Mouse (Mus musculus): ENCODE results near the gene Ptrh2.

The Ptrh2 gene

GRCm38 (mm10) chr11:86683395-86684125, at the start of gene Ptrh2, which contains the start of gene Vmp1:
Ptrh2 (plus strand) TSS chr11:86683985.
Vmp1 (minus strand) TSS chr11:86683836.
- DNase-seq, result peak; percentile 89

GRCm38 (mm10) chr11:86634396-86634795, 49.4 kb upstream of the Ptrh2 start:
- DNase-seq, result no peak

GRCm38 (mm10) chr11:86637697-86638096, 46.1 kb upstream of the Ptrh2 start:
- no peak for DNase-seq

GRCm38 (mm10) chr11:86641714-86642113, 42.1 kb upstream of the Ptrh2 start:
- no peak for DNase-seq

GRCm38 (mm10) chr11:86644553-86644952, 39.2 kb upstream of the Ptrh2 start:
- no peak for DNase-seq

GRCm38 (mm10) chr11:86646136-86646834, 37.5 kb upstream of the Ptrh2 start:
- DNase-seq, result no peak

- no peak for DNase-seq
Observed at GRCm38 (mm10) chr11:86646885-86647459, 36.8 kb upstream of the Ptrh2 start.

GRCm38 (mm10) chr11:86647706-86648447, 35.9 kb upstream of the Ptrh2 start:
- no peak for DNase-seq

GRCm38 (mm10) chr11:86649542-86649941, 34.2 kb upstream of the Ptrh2 start:
- no peak for DNase-seq

- no peak for DNase-seq
Observed at GRCm38 (mm10) chr11:86650676-86651075, 33.1 kb upstream of the Ptrh2 start.

GRCm38 (mm10) chr11:86652578-86652979, 31.2 kb upstream of the Ptrh2 start:
- no peak for DNase-seq

- no peak for DNase-seq
Observed at GRCm38 (mm10) chr11:86653446-86653845, 30.3 kb upstream of the Ptrh2 start.

GRCm38 (mm10) chr11:86654096-86654495, 29.7 kb upstream of the Ptrh2 start:
- DNase-seq, result no peak

GRCm38 (mm10) chr11:86655671-86656070, 28.1 kb upstream of the Ptrh2 start:
- DNase-seq, result no peak

- no peak for DNase-seq
Observed at GRCm38 (mm10) chr11:86656849-86657567, 26.8 kb upstream of the Ptrh2 start.

- no peak for DNase-seq
Observed at GRCm38 (mm10) chr11:86657863-86658262, 25.9 kb upstream of the Ptrh2 start.

- no peak for DNase-seq
Observed at GRCm38 (mm10) chr11:86662986-86663895, 20.5 kb upstream of the Ptrh2 start.

- no peak for DNase-seq
Observed at GRCm38 (mm10) chr11:86663977-86664376, 19.8 kb upstream of the Ptrh2 start.

GRCm38 (mm10) chr11:86664406-86664805, 19.4 kb upstream of the Ptrh2 start:
- DNase-seq, result no peak

GRCm38 (mm10) chr11:86667553-86667952, 16.2 kb upstream of the Ptrh2 start:
- DNase-seq, result no peak

GRCm38 (mm10) chr11:86668169-86668568, 15.6 kb upstream of the Ptrh2 start:
- DNase-seq, result no peak

Data from cerebellum, adult 11-12 months (tissue).